ENCODE assay signal across 30 mouse cellular contexts in the genomic region with DNA sequence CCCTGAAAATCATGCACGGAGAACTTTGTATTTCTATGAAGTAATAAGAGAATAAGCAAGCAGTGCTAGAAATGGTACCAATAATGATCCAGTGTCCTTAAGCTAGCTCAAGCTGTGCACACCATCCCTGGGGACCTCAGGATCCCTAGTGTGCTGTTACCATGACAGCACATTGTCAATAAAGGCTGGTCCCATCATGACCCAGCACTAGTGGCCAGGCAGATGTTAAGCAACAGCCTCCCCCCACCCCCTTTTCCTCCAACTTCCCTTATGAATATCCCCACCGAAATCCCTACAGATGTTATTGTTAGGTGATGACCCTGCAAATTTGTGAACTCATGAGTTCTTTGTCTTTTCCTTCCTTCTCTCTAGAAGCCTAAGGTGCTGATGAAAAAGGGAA.
A peak's percentile ranks its signal among the peaks of the same experiment; 100 is the strongest.
DNase-seq lines count a peak whose midpoint lies in the region; ATAC-seq and TF ChIP-seq lines count a peak whose summit lies in the region.
"Had no signal": no experiment of that assay in that cellular context is flagged by ENCODE, and none has a peak within 500 bp of the region (broad histone marks: within the 10 kb centered on the region; RNA-seq: fewer than 3 reads in every experiment).

No protein-coding gene starts in this region.

- DNase-seq in gastrocnemius, adult 2 months, result peak; percentile 24
- DNase-seq in gastrocnemius, postnatal 25 days, result no peak
- DNase-seq in heart, postnatal 14 days, result peak; percentile 4 to 5
- no peak for DNase-seq in heart, postnatal 4 days
- peak; percentile 21 for DNase-seq in mesoderm, embryonic 11.5 days (ENCODE audit: low read depth, low spot score)
- DNase-seq: adrenal gland, postnatal 25 days; cerebellum, adult 8-10 months; cerebellum, postnatal 36 days; embryo, embryonic 11 days; kidney, adult 11 months; kidney, postnatal 25 days; lung, adult 18-20 months; thymus, postnatal 4 days had no signal

- H3K4me3 ChIP-seq in gastrocnemius, adult 2 months, result no peak overlapping the region
- no peak overlapping the region for H3K4me3 ChIP-seq in embryonic fibroblast, embryonic 13.5 days (ENCODE audit: insufficient read depth, low read length)
- no peak overlapping the region for H3K4me3 ChIP-seq in forebrain, embryonic 16.5 days (replicated peaks; ENCODE audit: low read length)
- H3K4me3 ChIP-seq in midbrain, embryonic 16.5 days (ENCODE audit: low read depth, low read length), result no peak overlapping the region
- H3K4me3 ChIP-seq: embryonic facial prominence, embryonic 13.5 days; forebrain, embryonic 12.5 days; heart, embryonic 10.5 days; hindbrain, embryonic 10.5 days; hindbrain, embryonic 15.5 days; kidney, embryonic 15.5 days; left cerebral cortex, adult 2 months; limb, embryonic 13.5 days; midbrain, embryonic 12.5 days; neural tube, embryonic 13.5 days had no signal

- no peaks in the 10 kb centered on the region for H3K9me3 ChIP-seq in forebrain, embryonic 16.5 days (ENCODE audit: control insufficient read depth, low read length)
- no peaks in the 10 kb centered on the region for H3K9me3 ChIP-seq in midbrain, embryonic 16.5 days (replicated peaks; ENCODE audit: control insufficient read depth, low read length, poor library complexity, severe bottlenecking)
- H3K9me3 ChIP-seq: embryonic facial prominence, embryonic 13.5 days; forebrain, embryonic 12.5 days; heart, embryonic 10.5 days; hindbrain, embryonic 10.5 days; hindbrain, embryonic 15.5 days; kidney, embryonic 15.5 days; limb, embryonic 13.5 days; midbrain, embryonic 12.5 days; neural tube, embryonic 13.5 days had no signal

- H3K9ac ChIP-seq in forebrain, embryonic 16.5 days (replicated peaks; ENCODE audit: low read depth, low read length), result no peak overlapping the region
- H3K9ac ChIP-seq in midbrain, embryonic 16.5 days (ENCODE audit: low read depth, low read length), result no peak overlapping the region
- H3K9ac ChIP-seq: embryonic facial prominence, embryonic 13.5 days; forebrain, embryonic 12.5 days; hindbrain, embryonic 15.5 days; kidney, embryonic 15.5 days; limb, embryonic 13.5 days; midbrain, embryonic 12.5 days; neural tube, embryonic 13.5 days had no signal

- WGBS in forebrain, embryonic 16.5 days, result 86% methylated on average over 2 of the region's 2 CpGs
- WGBS in midbrain, embryonic 16.5 days, result 66% methylated on average over 2 of the region's 2 CpGs

- H3K4me2 ChIP-seq in forebrain, embryonic 16.5 days (ENCODE audit: low read length), result no peak overlapping the region
- no peak overlapping the region for H3K4me2 ChIP-seq in midbrain, embryonic 16.5 days (ENCODE audit: low read length)
- H3K4me2 ChIP-seq: embryonic facial prominence, embryonic 13.5 days; forebrain, embryonic 12.5 days; hindbrain, embryonic 15.5 days; kidney, embryonic 15.5 days; limb, embryonic 13.5 days; liver, embryonic 11.5 days; midbrain, embryonic 12.5 days; neural tube, embryonic 13.5 days had no signal

- no peak for ATAC-seq in forebrain, embryonic 16.5 days
- ATAC-seq in midbrain, embryonic 16.5 days, result no peak
- ATAC-seq: CD4-positive, CD25-positive, alpha-beta regulatory T cell, adult 4 months; inflammation-experienced regulatory T-cells, adult 6 months; lung, postnatal 0 days had no signal

- no peaks in the 10 kb centered on the region for H3K27me3 ChIP-seq in forebrain, embryonic 16.5 days (replicated peaks; ENCODE audit: control insufficient read depth, insufficient read depth, low read length)
- no peaks in the 10 kb centered on the region for H3K27me3 ChIP-seq in midbrain, embryonic 16.5 days (ENCODE audit: control insufficient read depth, insufficient read depth, low read depth, low read length)
- H3K27me3 ChIP-seq: embryonic facial prominence, embryonic 13.5 days; forebrain, embryonic 12.5 days; hindbrain, embryonic 15.5 days; kidney, embryonic 15.5 days; limb, embryonic 13.5 days; midbrain, embryonic 12.5 days; neural tube, embryonic 13.5 days had no signal

- H3K4me1 ChIP-seq in embryonic fibroblast, embryonic 13.5 days (ENCODE audit: control insufficient read depth, insufficient read depth, low read length), result peaks cover 15% of the 10 kb centered on the region
- 0 out of 2 replicates have a peak, but pooled peaks cover 2% of the 10 kb centered on the region for H3K4me1 ChIP-seq in forebrain, embryonic 16.5 days (replicated peaks; ENCODE audit: control insufficient read depth, insufficient read depth, low read length)
- no peaks in the 10 kb centered on the region for H3K4me1 ChIP-seq in midbrain, embryonic 16.5 days (ENCODE audit: control insufficient read depth, insufficient read depth, low read length)
- H3K4me1 ChIP-seq: embryonic facial prominence, embryonic 13.5 days; forebrain, embryonic 12.5 days; heart, embryonic 10.5 days; hindbrain, embryonic 15.5 days; kidney, embryonic 15.5 days; limb, embryonic 13.5 days; midbrain, embryonic 12.5 days; neural tube, embryonic 13.5 days had no signal

- H3K36me3 ChIP-seq in forebrain, embryonic 16.5 days (ENCODE audit: control insufficient read depth, insufficient read depth), result no peaks in the 10 kb centered on the region
- no peaks in the 10 kb centered on the region for H3K36me3 ChIP-seq in midbrain, embryonic 16.5 days (ENCODE audit: control insufficient read depth, insufficient read depth, low read length)
- H3K36me3 ChIP-seq: embryonic facial prominence, embryonic 13.5 days; forebrain, embryonic 12.5 days; heart, embryonic 10.5 days; hindbrain, embryonic 10.5 days; hindbrain, embryonic 15.5 days; kidney, embryonic 15.5 days; limb, embryonic 13.5 days; midbrain, embryonic 12.5 days; neural tube, embryonic 13.5 days had no signal

- no peak for TF ChIP-seq POLR2A in embryonic fibroblast, embryonic 13.5 days (IDR thresholded peaks at IDR 0.05; ENCODE audit: low read depth, low read length)

- H3K27ac ChIP-seq in gastrocnemius, adult 2 months, result no peak overlapping the region
- peak overlapping the region; percentile 55 for H3K27ac ChIP-seq in embryonic fibroblast, embryonic 13.5 days (ENCODE audit: insufficient read depth, low read length)
- no peak overlapping the region for H3K27ac ChIP-seq in forebrain, embryonic 16.5 days (ENCODE audit: low read length)
- no peak overlapping the region for H3K27ac ChIP-seq in midbrain, embryonic 16.5 days (ENCODE audit: low read length)
- H3K27ac ChIP-seq: embryonic facial prominence, embryonic 13.5 days; forebrain, embryonic 12.5 days; heart, embryonic 10.5 days; hindbrain, embryonic 10.5 days; hindbrain, embryonic 15.5 days; kidney, embryonic 15.5 days; left cerebral cortex, adult 2 months; limb, embryonic 13.5 days; midbrain, embryonic 12.5 days; neural tube, embryonic 13.5 days had no signal

- TF ChIP-seq CTCF in gastrocnemius, adult 2 months (IDR thresholded peaks at IDR 0.05), result no peak
- no peak for TF ChIP-seq CTCF in embryonic fibroblast, embryonic 13.5 days (IDR thresholded peaks at IDR 0.05; ENCODE audit: borderline replicate concordance, insufficient read depth, low read length)

- intact Hi-C loops in gastrocnemius, adult 2 months (cut with DNase I), result no loop called here
- intact Hi-C loops in heart, postnatal 14 days (cut with DNase I), result no loop called here

Comparison
In these comparisons a context has a peak if more than half of its experiments do, and no peak if none do; other contexts are left out.
1. DNase-seq: peak in gastrocnemius, adult 2 months (single experiment), heart, postnatal 14 days (2 of 2) and mesoderm, embryonic 11.5 days (single experiment); none in gastrocnemius, postnatal 25 days (single experiment) and heart, postnatal 4 days (single experiment).